Mouse (Mus musculus) midbrain, embryonic 10.5 days (tissue): ENCODE results near the gene Hist3h2ba. TPM values are rescaled to one million over a fixed set of nuclear protein-coding genes. Genes with fewer than 3 reads are reported as not detected.

Experiments used
- microRNA-seq: library from miRNA; unstranded; fragments of <30 nt; microRNA quantifications from one replicate; pipeline ENCODE4, GENCODE M21; 2017
- polyA plus RNA-seq: library from polyadenylated mRNA; unstranded; fragments of >200 nt; fragmentation: Nextera tagmentation; extraction: Ambion mirVana; gene quantifications from 2 replicates; pipeline ENCODE4 v1.2.1, GENCODE M21; 2016

Hist3h2ba gene
- polyA plus RNA-seq, 1 experiment from 2014 or later: 34.1 TPM

Small RNAs within 50 kb of the gene (microRNA-seq; reads per million reads assigned to microRNA genes)
- gene Gm44313: not detected

Other genes with a start within 250 kb of the Hist3h2ba start
- gene Olfr319, start 249.8 kb upstream of the Hist3h2ba start, polyA plus RNA-seq: not detected in 2 replicates
- not detected in 2 replicates for gene Olfr318, start 224.9 kb upstream of the Hist3h2ba start, polyA plus RNA-seq
- not detected in 2 replicates for gene Olfr317, start 209.7 kb upstream of the Hist3h2ba start, polyA plus RNA-seq
- gene Olfr316, start 196.2 kb upstream of the Hist3h2ba start, polyA plus RNA-seq: not detected in 2 replicates
- gene Olfr315, start 175.7 kb upstream of the Hist3h2ba start, polyA plus RNA-seq: not detected in 2 replicates
- gene Olfr314, start 166.0 kb upstream of the Hist3h2ba start, polyA plus RNA-seq: not detected in 2 replicates
- 3.8 and 6.1 TPM in 2 replicates for gene Fam183b, start 147.0 kb upstream of the Hist3h2ba start, polyA plus RNA-seq
- not detected in 2 replicates for gene Olfr313, start 133.9 kb upstream of the Hist3h2ba start, polyA plus RNA-seq
- gene Olfr312, start 119.7 kb upstream of the Hist3h2ba start, polyA plus RNA-seq: not detected in 2 replicates
- not detected in 2 replicates for gene Olfr311, start 109.7 kb upstream of the Hist3h2ba start, polyA plus RNA-seq
- 9.1 and 11.5 TPM in 2 replicates for gene Gm12258, start 101.8 kb upstream of the Hist3h2ba start, polyA plus RNA-seq
- 11.2 and 12.5 TPM in 2 replicates for gene 2810021J22Rik, start 81.7 kb upstream of the Hist3h2ba start, polyA plus RNA-seq
- gene Zfp39, start 44.7 kb upstream of the Hist3h2ba start, polyA plus RNA-seq: 4.6 and 5.2 TPM in 2 replicates
- not detected in 2 replicates for gene Btnl10, start 31.0 kb upstream of the Hist3h2ba start, polyA plus RNA-seq
- 274 and 296 TPM in 2 replicates for gene Rnf187, start 10.0 kb upstream of the Hist3h2ba start, polyA plus RNA-seq
- gene Hist3h2a, start 5.8 kb downstream of the Hist3h2ba start, polyA plus RNA-seq: 20.4 and 31.6 TPM in 2 replicates
- 0.25 and 0.26 TPM in 2 replicates for gene Trim17, start 5.8 kb downstream of the Hist3h2ba start, polyA plus RNA-seq
- 17.7 and 19.3 TPM in 2 replicates for gene Trim11, start 29.2 kb downstream of the Hist3h2ba start, polyA plus RNA-seq
- 0.01 TPM in 2 replicates for gene Obscn, start 187.5 kb downstream of the Hist3h2ba start, polyA plus RNA-seq
- gene Iba57, start 214.8 kb downstream of the Hist3h2ba start, polyA plus RNA-seq: 5.2 and 5.4 TPM in 2 replicates
- gene Gjc2, start 234.3 kb downstream of the Hist3h2ba start, polyA plus RNA-seq: not detected in 2 replicates
- gene Guk1, start 243.3 kb downstream of the Hist3h2ba start, polyA plus RNA-seq: 98.5 and 115 TPM in 2 replicates